ENCODE assay signal across 17 mouse cellular contexts in the genomic region with DNA sequence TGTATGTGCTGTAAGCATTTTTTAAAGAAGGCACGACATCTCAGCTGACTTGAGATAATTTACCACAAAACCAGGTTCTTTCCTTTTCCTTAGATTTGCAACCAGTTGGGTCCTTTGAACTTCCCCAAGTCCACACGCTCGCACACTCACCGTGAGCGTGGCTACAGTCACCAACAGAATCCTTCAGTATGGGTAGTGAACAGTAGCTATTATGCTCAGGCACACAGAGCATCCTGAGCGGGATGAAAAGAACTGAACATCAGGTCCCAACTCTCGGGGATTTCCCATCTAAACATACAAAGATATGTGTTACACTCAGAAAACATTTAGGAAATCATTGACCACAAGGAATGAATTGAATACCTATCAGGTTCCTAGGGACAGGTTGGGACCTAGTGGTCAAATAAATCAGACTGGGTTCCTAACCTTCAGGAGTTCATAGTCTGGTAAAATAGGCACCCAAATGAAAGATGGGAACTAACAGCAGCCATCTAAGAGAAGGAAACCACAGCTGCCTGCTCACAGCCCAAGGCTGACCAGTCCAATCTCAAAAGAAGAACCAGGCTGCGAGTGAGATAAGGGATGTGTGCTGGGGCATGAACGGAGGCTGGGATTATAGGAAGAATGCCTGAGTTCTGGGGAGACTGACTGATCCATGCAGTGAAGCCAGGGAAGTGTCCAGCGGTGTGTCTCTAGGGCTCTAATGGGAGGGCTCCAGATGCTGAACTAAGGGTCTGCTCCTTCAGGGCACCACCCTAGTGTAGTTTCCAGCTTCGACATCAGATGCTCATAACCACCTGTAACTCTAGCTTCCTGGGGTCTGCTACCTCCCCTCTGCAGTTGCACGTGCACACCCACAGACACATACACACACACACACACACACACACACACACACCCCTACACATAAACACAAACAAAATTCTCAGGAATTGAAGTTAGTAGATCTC. TPM values are rescaled to one million over a fixed set of nuclear protein-coding genes. Genes with fewer than 3 reads are reported as not detected.
A peak's percentile ranks its signal among the peaks of the same experiment; 100 is the strongest.
DNase-seq lines count a peak whose midpoint lies in the region; ATAC-seq and TF ChIP-seq lines count a peak whose summit lies in the region.
"Had no signal": no experiment of that assay in that cellular context is flagged by ENCODE, and none has a peak within 500 bp of the region (broad histone marks: within the 10 kb centered on the region; RNA-seq: fewer than 3 reads in every experiment).

No protein-coding gene starts in this region.

- WGBS in liver, postnatal 0 days (ENCODE audit: insufficient replicate concordance), result 32% methylated on average over 12 of the region's 12 CpGs
- 78% methylated on average over 12 of the region's 12 CpGs for WGBS in kidney, adult 2 months

- in situ Hi-C loops in ES-E14 (cut with MboI; ENCODE audit: low sequenced_read_pairs in 2 of 2, unreplicated experiment in 2 of 2), result no loop called here

- H3K27me3 ChIP-seq in liver, postnatal 0 days (ENCODE audit: insufficient read depth, low read length), result no peaks in the 10 kb centered on the region
- no peaks in the 10 kb centered on the region for H3K27me3 ChIP-seq in kidney, adult 2 months (replicated peaks; ENCODE audit: control insufficient read depth, insufficient read depth, low read length)
- H3K27me3 ChIP-seq: embryonic facial prominence, embryonic 15.5 days; heart, embryonic 12.5 days; limb, embryonic 15.5 days; midbrain, embryonic 15.5 days; neural tube, embryonic 12.5 days had no signal

- no peak for TF ChIP-seq CTCF in bone marrow macrophage, adult 2 months (IDR thresholded peaks at IDR 0.05; ENCODE audit: low read depth, low read length)
- TF ChIP-seq CTCF in liver, postnatal 0 days (IDR thresholded peaks at IDR 0.05; ENCODE audit: low read depth), result no peak
- TF ChIP-seq CTCF in kidney, adult 2 months (conservative IDR thresholded peaks at IDR 0.05; ENCODE audit: insufficient read depth, insufficient read length, low read depth, low read length), result no peak

- no peak overlapping the region; the same call in 1 of the 2 replicates for H3K4me2 ChIP-seq in liver, postnatal 0 days (ENCODE audit: low read depth, low read length)
- H3K4me2 ChIP-seq: embryonic facial prominence, embryonic 15.5 days; heart, embryonic 12.5 days; hindbrain, embryonic 14.5 days; limb, embryonic 15.5 days; midbrain, embryonic 15.5 days; neural tube, embryonic 12.5 days had no signal

- H3K4me3 ChIP-seq in ES-E14 (ENCODE audit: insufficient read depth in 1 of 2, low read depth in 1 of 2, low read length in 2 of 2, poor library complexity in 1 of 2, severe bottlenecking in 1 of 2), result no peak overlapping the region
- no peak overlapping the region for H3K4me3 ChIP-seq in bone marrow macrophage, adult 2 months (ENCODE audit: insufficient read depth, low read length)
- no peak overlapping the region for H3K4me3 ChIP-seq in liver, postnatal 0 days (ENCODE audit: low read depth, low read length)
- H3K4me3 ChIP-seq in kidney, adult 2 months (ENCODE audit: insufficient read depth, low read depth, low read length), result no peak overlapping the region
- H3K4me3 ChIP-seq: embryonic facial prominence, embryonic 15.5 days; heart, embryonic 12.5 days; limb, embryonic 15.5 days; midbrain, embryonic 15.5 days; neural tube, embryonic 12.5 days had no signal

- H3K36me3 ChIP-seq in ES-E14 (ENCODE audit: control insufficient read depth, insufficient read depth, low read length, poor library complexity, severe bottlenecking), result no peaks in the 10 kb centered on the region
- no peaks in the 10 kb centered on the region for H3K36me3 ChIP-seq in liver, postnatal 0 days (replicated peaks; ENCODE audit: insufficient read depth, low read length)
- no peaks in the 10 kb centered on the region for H3K36me3 ChIP-seq in kidney, adult 2 months (ENCODE audit: control insufficient read depth, insufficient read depth, low read length)
- H3K36me3 ChIP-seq: embryonic facial prominence, embryonic 15.5 days; heart, embryonic 12.5 days; limb, embryonic 15.5 days; midbrain, embryonic 15.5 days; neural tube, embryonic 12.5 days had no signal

- H3K9ac ChIP-seq in ES-E14 (ENCODE audit: insufficient read depth, low read depth, low read length, poor library complexity, severe bottlenecking), result no peak overlapping the region
- H3K9ac ChIP-seq in liver, postnatal 0 days (replicated peaks), result no peak overlapping the region
- H3K9ac ChIP-seq: embryonic facial prominence, embryonic 15.5 days; heart, embryonic 12.5 days; hindbrain, embryonic 14.5 days; limb, embryonic 15.5 days; midbrain, embryonic 15.5 days; neural tube, embryonic 12.5 days had no signal

- peaks cover 7 to 11% of the 10 kb centered on the region in 2 experiments; a peak in 3 of 4 replicates for H3K4me1 ChIP-seq in ES-E14 (ENCODE audit: control insufficient read depth in 2 of 2, insufficient read depth in 2 of 2, low read length in 2 of 2, poor library complexity in 1 of 2)
- peaks cover 16% of the 10 kb centered on the region for H3K4me1 ChIP-seq in bone marrow macrophage, adult 2 months (ENCODE audit: control insufficient read depth, insufficient read depth, low read length)
- H3K4me1 ChIP-seq in liver, postnatal 0 days (ENCODE audit: insufficient read depth), result peaks cover 12% of the 10 kb centered on the region; the same call in 1 of the 2 replicates
- H3K4me1 ChIP-seq in kidney, adult 2 months (ENCODE audit: control insufficient read depth, insufficient read depth, low read length), result no peaks in the 10 kb centered on the region
- H3K4me1 ChIP-seq: embryonic facial prominence, embryonic 15.5 days; limb, embryonic 15.5 days; midbrain, embryonic 15.5 days; neural tube, embryonic 12.5 days had no signal

- DNase-seq in ES-E14 (ENCODE audit: low read depth, low spot score), result no peak
- DNase-seq in liver, postnatal 0 days, result no peak
- peak; percentile 34 to 43 for DNase-seq in thymus, postnatal 10 days (ENCODE audit: low spot score in 2 of 2)
- DNase-seq in retina, embryonic 14.5 days (ENCODE audit: low spot score), result no peak
- no peak for DNase-seq in kidney, adult 2 months
- no peak for DNase-seq in layer of hippocampus, postnatal 14 days (ENCODE audit: low spot score in 2 of 2)
- DNase-seq: adrenal gland, postnatal 25 days; gastrocnemius, postnatal 10 days; kidney, adult 8-10 months had no signal

- no peaks in the 10 kb centered on the region for H3K9me3 ChIP-seq in ES-E14 (ENCODE audit: control insufficient read depth, insufficient read depth, low read depth, low read length)
- H3K9me3 ChIP-seq in liver, postnatal 0 days (ENCODE audit: low read length), result no peaks in the 10 kb centered on the region
- H3K9me3 ChIP-seq: embryonic facial prominence, embryonic 15.5 days; heart, embryonic 12.5 days; limb, embryonic 15.5 days; midbrain, embryonic 15.5 days; neural tube, embryonic 12.5 days had no signal

- peak overlapping the region; percentile 3; the same call in 1 of the 2 replicates for H3K27ac ChIP-seq in ES-E14 (ENCODE audit: insufficient read depth, low read depth, low read length, poor library complexity, severe bottlenecking)
- peak overlapping the region; percentile 46 for H3K27ac ChIP-seq in bone marrow macrophage, adult 2 months (ENCODE audit: insufficient read depth, low read depth, low read length)
- H3K27ac ChIP-seq in liver, postnatal 0 days (ENCODE audit: low read depth), result peak overlapping the region; percentile 89
- H3K27ac ChIP-seq in kidney, adult 2 months (ENCODE audit: insufficient read depth, low read depth, low read length), result no peak overlapping the region
- H3K27ac ChIP-seq: embryonic facial prominence, embryonic 15.5 days; hindbrain, embryonic 14.5 days; limb, embryonic 15.5 days; midbrain, embryonic 15.5 days; neural tube, embryonic 12.5 days had no signal

- TF ChIP-seq EP300 in liver, postnatal 0 days (IDR thresholded peaks at IDR 0.05; ENCODE audit: low read depth), result no peak

- ATAC-seq in liver, postnatal 0 days, result peak; percentile 59
- ATAC-seq: forebrain, embryonic 14.5 days; midbrain, embryonic 15.5 days had no signal

- TF ChIP-seq POLR2A in bone marrow macrophage, adult 2 months (IDR thresholded peaks at IDR 0.05; ENCODE audit: borderline replicate concordance, low read depth, low read length), result no peak
- no peak for TF ChIP-seq POLR2A in kidney, adult 2 months (IDR thresholded peaks at IDR 0.05; ENCODE audit: low read depth, low read length)

TF ChIP-seq in ES-E14, 5 proteins besides CTCF, POLR2A, EP300 and RAD21:
- TF ChIP-seq MAFK (IDR thresholded peaks at IDR 0.05; ENCODE audit: insufficient read depth, low read depth, low read length) (no peak), ZC3H11A (IDR thresholded peaks at IDR 0.05; ENCODE audit: borderline replicate concordance, low read depth, low read length) (no peak), CHD2 (IDR thresholded peaks at IDR 0.05; ENCODE audit: low read depth, low read length) (no peak), ZNF384 (IDR thresholded peaks at IDR 0.05; ENCODE audit: low read depth, low read length) (no peak), HCFC1 (IDR thresholded peaks at IDR 0.05; ENCODE audit: borderline replicate concordance, insufficient read depth, low read length) (no peak)
TF ChIP-seq in ES-E14: peak in this region for 0.

RNA-seq across cellular contexts. Expression of gene Coa7, which starts 10.0 kb away (rescaled TPM):
- total RNA-seq in ES-E14 (2012; rRNA removed), result 24.7 and 37.0 TPM in 2 replicates
- polyA plus RNA-seq in bone marrow macrophage, adult 2 months (2012; ENCODE audit: insufficient read depth, insufficient read length, missing spikeins), result 7.9 and 10.3 TPM in 2 replicates
- polyA plus RNA-seq in liver, postnatal 0 days (2015; fragmentation: Nextera tagmentation; extraction: Ambion mirVana), result 62.2 and 64.9 TPM in 2 replicates
- polyA plus RNA-seq in kidney, adult 2 months (2012; rRNA removed), result 15.7 and 21.2 TPM in 2 replicates
- total RNA-seq in layer of hippocampus, postnatal 14 days (2021), result 10 to 100 TPM; 29.7 to 33.4 TPM

RNA-seq across cellular contexts. Expression of gene Zyg11b, which starts 17.0 kb away (rescaled TPM):
- 13.3 and 13.6 TPM in 2 replicates for total RNA-seq in ES-E14 (2012; rRNA removed)
- 16.9 and 17.2 TPM in 2 replicates for polyA plus RNA-seq in bone marrow macrophage, adult 2 months (2012; ENCODE audit: insufficient read depth, insufficient read length, missing spikeins)
- polyA plus RNA-seq in liver, postnatal 0 days (2015; fragmentation: Nextera tagmentation; extraction: Ambion mirVana), result 2.5 and 2.6 TPM in 2 replicates
- 8.7 and 9.5 TPM in 2 replicates for polyA plus RNA-seq in kidney, adult 2 months (2012; rRNA removed)
- total RNA-seq in layer of hippocampus, postnatal 14 days (2021), result 100 to 1,000 TPM; 119 to 124 TPM

Comparison
In these comparisons a context has a peak if more than half of its experiments do, and no peak if none do; other contexts are left out.
1. DNase-seq: peak in thymus, postnatal 10 days (2 of 2); none in ES-E14 (single experiment), liver, postnatal 0 days (single experiment), retina, embryonic 14.5 days (single experiment), kidney, adult 2 months (single experiment) and layer of hippocampus, postnatal 14 days (0 of 2).